Mouse (Mus musculus): ENCODE data around the gene Fut2.

DNA sequence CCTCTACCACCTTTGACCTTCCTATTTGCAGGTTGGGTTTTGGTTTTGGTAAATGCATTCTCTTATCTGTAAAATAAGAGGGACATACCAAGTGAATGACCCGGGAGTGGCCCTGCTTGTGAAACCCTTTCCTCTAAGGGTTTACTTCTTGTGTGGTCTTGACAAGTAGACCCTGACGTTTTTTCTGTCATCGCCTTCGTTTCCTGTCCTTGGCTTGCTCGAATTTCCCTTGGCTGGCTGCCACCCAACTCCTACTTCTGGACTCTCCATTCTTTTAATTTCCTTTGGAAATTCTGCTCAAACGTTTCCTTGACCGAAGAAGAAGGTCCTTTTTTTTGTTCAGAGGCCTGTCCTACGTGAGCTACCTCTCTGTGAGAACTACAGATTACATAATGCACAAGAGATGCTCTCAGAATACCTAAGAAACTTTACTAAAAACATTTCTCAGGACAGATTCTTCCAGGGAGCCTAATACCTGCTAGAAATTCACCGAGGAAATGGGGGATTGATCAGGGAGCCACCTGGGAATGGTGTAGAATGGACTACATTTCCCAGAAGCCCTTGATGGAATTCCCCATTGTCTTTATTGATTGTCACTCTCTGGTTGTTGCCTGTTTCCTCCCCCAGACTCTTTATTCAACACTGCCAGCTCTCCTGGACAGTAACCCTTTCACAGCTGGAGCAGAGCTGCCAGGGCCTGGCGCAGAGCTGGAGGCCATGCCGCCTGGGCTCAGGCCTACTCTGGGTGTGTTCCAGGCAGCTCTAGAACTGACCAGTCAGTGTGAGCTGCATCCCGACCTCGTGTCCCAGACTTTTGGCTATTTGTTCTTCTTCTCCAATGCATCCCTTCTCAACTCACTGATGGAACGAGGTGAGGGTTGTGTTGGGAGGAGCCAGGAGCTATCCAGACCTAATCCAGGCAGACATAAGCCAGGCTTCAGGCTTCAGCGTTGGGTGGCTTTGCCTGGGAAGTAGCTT lies 30.2 kb downstream of the Fut2 start:
- TF ChIP-seq CTCF (IDR thresholded peaks at IDR 0.05; ENCODE audit: low read depth) (no peak), EP300 (IDR thresholded peaks at IDR 0.05; ENCODE audit: low read depth) (no peak)

Data from liver, postnatal 0 days (tissue).